Mouse (Mus musculus) intestine, embryonic 14.5 days (tissue): ENCODE data around the gene Arhgap10. TPM values are rescaled to one million over a fixed set of nuclear protein-coding genes. Genes with fewer than 3 reads are reported as not detected.

Experiments
- ATAC-seq: fragments of 200-750 bp; cut with Nextera tagmentation; replicated peaks from 2 replicates; pipeline ENCODE4 v1.8.0; 2017; ENCODE audit warnings: low read depth, moderate number of reproducible peaks, moderate TSS enrichment, moderate library complexity; ENCODE audit not compliant: low FRiP score, low TSS enrichment
- DNase-seq: peaks from one replicate; pipeline ENCODE4 v3.0.0-alpha.2; 2018; ENCODE audit warnings: low spot score
- H3K27ac ChIP-seq: fragments of 300-500 bp; sonication (generic); 2 replicates; pipeline ENCODE4 v1.5.1; 2014; ENCODE audit warnings: low read depth, mild to moderate bottlenecking, control low read depth
- H3K27me3 ChIP-seq: fragments of 300-500 bp; sonication (generic); replicated peaks from 2 replicates; pipeline ENCODE4 v1.6.1; 2014; ENCODE audit warnings: low read length, control low read depth; ENCODE audit not compliant: control insufficient read depth, insufficient read depth
- H3K36me3 ChIP-seq: fragments of 300-500 bp; sonication (generic); 2 replicates; pipeline ENCODE4 v1.6.1; 2014; ENCODE audit warnings: low read length, control low read depth; ENCODE audit not compliant: control insufficient read depth, insufficient read depth
- H3K4me1 ChIP-seq: fragments of 300-500 bp; sonication (generic); replicated peaks from 2 replicates; pipeline ENCODE4 v1.6.1; 2014; ENCODE audit warnings: low read length, control low read depth, mixed read lengths; ENCODE audit not compliant: control insufficient read depth, insufficient read depth
- H3K4me2 ChIP-seq: fragments of 300-500 bp; sonication (generic); 2 replicates; pipeline ENCODE4 v1.6.1; 2014; ENCODE audit warnings: low read length
- H3K4me3 ChIP-seq: fragments of 300-500 bp; sonication (generic); 2 replicates; pipeline ENCODE4 v1.5.1; 2014; ENCODE audit warnings: low read depth, low read length, control low read depth, mixed read lengths
- H3K9ac ChIP-seq: fragments of 300-500 bp; sonication (generic); 2 replicates; pipeline ENCODE4 v1.6.1; 2014; ENCODE audit warnings: mild to moderate bottlenecking, low read length
- H3K9me3 ChIP-seq: fragments of 300-500 bp; sonication (generic); 2 replicates; pipeline ENCODE4 v1.6.1; 2016; ENCODE audit warnings: low read length, control low read depth; ENCODE audit not compliant: control insufficient read depth
- WGBS: fragments of 180-500 bp; shearing (Covaris S2); extraction: QIAGEN DNeasy Blood & Tissue Kit; methylation state at CpG from one replicate; pipeline ENCODE4 v1.1.7; 2014; 5-methylcytosine and 5-hydroxymethylcytosine counted together
- polyA plus RNA-seq: library from polyadenylated mRNA; unstranded; fragments of >200 nt; fragmentation: Nextera tagmentation; extraction: Ambion mirVana; gene quantifications from 2 replicates; pipeline ENCODE4 v1.2.1, GENCODE M21; 2014

Gene Arhgap10
- polyA plus RNA-seq, 1 experiment from 2014 or later, result 33.6 TPM

DNA sequence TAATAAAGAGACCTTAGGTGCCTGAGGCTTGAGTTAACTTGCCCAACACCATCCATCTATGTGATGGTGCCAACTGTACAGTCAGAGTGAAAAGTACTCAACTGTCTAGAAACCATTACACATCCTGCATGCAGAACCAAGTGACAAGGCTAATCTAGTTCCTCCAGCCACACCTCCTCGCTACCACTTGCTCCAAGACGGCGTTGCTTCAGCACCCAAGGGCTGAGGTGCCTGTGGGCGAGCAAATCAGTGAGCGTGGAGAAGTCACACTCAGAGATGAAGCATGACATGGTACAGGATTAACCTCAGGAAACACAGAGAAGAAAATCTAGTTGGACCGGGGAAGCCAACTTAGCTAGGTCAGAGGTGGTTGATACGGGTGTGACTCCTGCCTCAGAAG, 8.7 kb downstream of the Arhgap10 start:
- Histone ChIP-seq H3K9me3 (no peaks in the 10 kb centered on the region), H3K27ac (no peak overlapping the region), H3K4me2 (no peak overlapping the region), H3K9ac (no peak overlapping the region), H3K4me3 (no peak overlapping the region), H3K4me1 (peaks cover 25% of the 10 kb centered on the region), H3K27me3 (no peaks in the 10 kb centered on the region), H3K36me3 (no peaks in the 10 kb centered on the region)
- ATAC-seq (no peak), DNase-seq (no peak)
- 88% methylated on average over 7 of the region's 7 CpGs for whole genome bisulfite sequencing

DNA sequence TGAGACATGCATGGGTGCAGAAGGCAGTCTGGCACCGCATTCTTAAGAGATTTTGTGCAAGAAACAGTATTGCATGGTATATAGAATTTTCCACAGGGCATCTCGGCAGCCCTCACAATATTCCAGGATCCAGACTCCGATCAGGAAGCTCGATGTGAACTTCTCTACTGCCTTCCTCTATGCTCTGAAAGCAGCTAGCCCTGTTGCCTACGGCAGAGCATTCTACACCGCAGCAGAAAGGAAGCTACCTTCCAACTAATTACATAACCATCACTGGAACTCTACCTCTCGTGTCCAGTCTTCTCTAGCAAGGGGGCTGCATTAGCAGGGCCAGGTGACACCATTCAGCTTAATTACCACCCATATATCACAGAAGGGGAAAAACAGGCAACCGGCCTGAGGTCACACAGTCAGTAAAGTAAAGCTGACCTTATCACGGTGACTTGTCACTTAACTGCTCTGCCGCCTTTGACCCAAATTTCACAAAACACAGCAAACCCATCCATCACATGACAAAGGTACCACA, 10.2 kb downstream of the Arhgap10 start:
- no peaks in the 10 kb centered on the region for H3K9me3 ChIP-seq
- no peaks in the 10 kb centered on the region for H3K27me3 ChIP-seq
- H3K4me2 ChIP-seq, result no peak overlapping the region
- H3K4me1 ChIP-seq, result peaks cover 22% of the 10 kb centered on the region
- H3K4me3 ChIP-seq, result no peak overlapping the region
- no peak overlapping the region for H3K9ac ChIP-seq
- WGBS, result 60% methylated on average over 10 of the region's 10 CpGs
- ATAC-seq (no peak), DNase-seq (no peak)
- H3K36me3 ChIP-seq, result no peaks in the 10 kb centered on the region
- no peak overlapping the region for H3K27ac ChIP-seq

DNA sequence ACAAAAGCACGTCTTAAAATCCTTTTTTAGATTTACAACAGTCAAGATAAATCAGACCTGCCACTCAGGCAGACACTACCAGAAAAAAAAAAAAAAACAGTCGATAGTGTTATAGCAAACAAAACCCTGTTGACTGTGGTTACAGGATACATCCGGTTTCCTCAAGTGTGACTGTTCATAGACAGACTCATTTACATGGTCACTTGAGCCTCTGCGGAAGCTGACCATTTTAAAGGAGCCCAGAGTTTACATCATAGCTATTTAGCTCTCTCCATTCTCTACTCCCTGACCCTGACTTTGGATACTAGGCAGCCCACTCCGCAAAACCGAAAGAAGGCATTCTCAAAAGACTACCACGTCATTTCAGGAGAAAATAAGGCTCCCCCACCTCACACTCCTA, 11.2 kb downstream of the Arhgap10 start:
- 69% methylated on average over 7 of the region's 7 CpGs for WGBS

DNA sequence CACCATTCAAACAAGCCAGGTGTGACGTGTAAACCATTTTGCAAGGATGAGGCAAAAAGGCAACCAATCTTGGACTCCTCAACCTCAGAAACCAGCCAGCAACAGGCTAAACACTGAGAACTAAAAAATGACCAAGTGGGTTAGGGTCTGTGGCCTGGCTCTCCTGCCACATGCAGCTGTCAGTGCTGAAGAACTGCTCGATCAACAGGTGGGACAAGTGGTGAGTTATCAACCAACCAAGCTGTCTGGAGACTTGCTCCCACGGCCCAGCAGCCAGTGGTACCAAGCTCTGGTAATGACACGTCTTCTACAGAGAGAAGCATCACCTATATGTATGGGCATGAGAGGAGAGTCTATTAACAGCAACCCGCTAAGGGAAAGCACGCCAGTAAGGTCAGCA, 15.2 kb downstream of the Arhgap10 start:
- no peak overlapping the region for H3K4me2 ChIP-seq
- H3K27ac ChIP-seq, result no peak overlapping the region
- WGBS, result 88% methylated on average over 6 of the region's 6 CpGs
- H3K9ac ChIP-seq, result no peak overlapping the region
- ATAC-seq, result no peak
- H3K4me1 ChIP-seq, result peaks cover 12% of the 10 kb centered on the region; the same call in 1 of the 2 replicates
- no peak for DNase-seq
- H3K27me3 ChIP-seq, result no peaks in the 10 kb centered on the region
- H3K36me3 ChIP-seq, result no peaks in the 10 kb centered on the region
- H3K9me3 ChIP-seq, result 0 out of 2 replicates have a peak, but pooled peaks cover 2% of the 10 kb centered on the region
- no peak overlapping the region for H3K4me3 ChIP-seq

More for the DNA sequence above, 11.2 kb downstream of the Arhgap10 start:
- Histone ChIP-seq H3K9ac (no peak overlapping the region), H3K27me3 (no peaks in the 10 kb centered on the region), H3K9me3 (no peaks in the 10 kb centered on the region), H3K27ac (no peak overlapping the region), H3K4me2 (no peak overlapping the region), H3K4me3 (no peak overlapping the region), H3K36me3 (no peaks in the 10 kb centered on the region), H3K4me1 (peaks cover 16% of the 10 kb centered on the region)
- no peak for DNase-seq
- no peak for ATAC-seq

DNA sequence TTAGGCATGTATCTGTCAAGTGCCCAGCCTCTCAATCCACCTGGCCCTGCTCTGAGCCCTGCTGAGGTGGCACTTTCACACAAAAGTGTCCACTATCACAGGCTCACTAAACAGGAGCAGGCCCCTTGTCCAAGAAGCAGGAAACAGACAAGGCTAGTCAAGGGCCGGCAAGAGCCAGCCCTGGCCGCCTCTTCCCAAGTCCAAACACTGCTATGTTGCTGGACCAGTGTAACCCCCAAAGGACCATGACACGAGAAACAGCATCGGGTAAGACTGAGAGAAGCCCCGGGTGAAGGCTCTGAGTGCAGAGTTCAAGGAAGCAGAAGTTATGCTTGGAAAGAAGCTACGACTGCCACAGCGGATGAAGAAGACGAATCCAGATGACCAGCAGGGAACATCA, 16.6 kb downstream of the Arhgap10 start:
- H3K36me3 ChIP-seq, result no peaks in the 10 kb centered on the region
- no peak overlapping the region for H3K9ac ChIP-seq
- H3K4me2 ChIP-seq, result no peak overlapping the region
- 0 out of 2 replicates have a peak, but pooled peaks cover 2% of the 10 kb centered on the region for H3K9me3 ChIP-seq
- 89% methylated on average over 8 of the region's 8 CpGs for WGBS
- no peak overlapping the region for H3K27ac ChIP-seq
- no peaks in the 10 kb centered on the region for H3K27me3 ChIP-seq
- no peak overlapping the region for H3K4me3 ChIP-seq
- DNase-seq (no peak), ATAC-seq (no peak)
- peaks cover 15% of the 10 kb centered on the region; the same call in 1 of the 2 replicates for H3K4me1 ChIP-seq

DNA sequence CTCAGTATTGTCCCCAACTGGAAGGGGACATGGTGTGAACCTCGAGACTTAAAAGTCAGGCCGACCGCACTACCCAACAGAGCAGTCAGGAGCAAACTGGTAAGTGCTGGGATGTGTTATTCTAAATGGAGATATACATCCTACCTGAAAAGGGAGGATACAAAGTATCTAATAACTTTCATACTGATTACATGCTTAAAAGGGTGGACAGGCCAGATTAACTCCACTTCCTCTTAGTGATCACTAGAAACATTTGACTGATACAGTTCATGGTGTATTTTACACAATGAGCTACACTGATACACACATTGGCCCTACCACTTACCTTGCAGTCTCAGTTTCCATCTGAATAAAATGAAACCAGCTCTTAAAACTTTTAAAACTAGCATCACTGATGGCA, 17.5 kb downstream of the Arhgap10 start:
- DNase-seq, result no peak
- Histone ChIP-seq H3K27me3 (no peaks in the 10 kb centered on the region), H3K4me2 (no peak overlapping the region), H3K4me1 (peaks cover 15% of the 10 kb centered on the region; the same call in 1 of the 2 replicates), H3K36me3 (no peaks in the 10 kb centered on the region), H3K9me3 (0 out of 2 replicates have a peak, but pooled peaks cover 2% of the 10 kb centered on the region), H3K9ac (no peak overlapping the region), H3K4me3 (no peak overlapping the region), H3K27ac (no peak overlapping the region)
- WGBS, result 95% methylated on average over 3 of the region's 3 CpGs
- no peak for ATAC-seq

DNA sequence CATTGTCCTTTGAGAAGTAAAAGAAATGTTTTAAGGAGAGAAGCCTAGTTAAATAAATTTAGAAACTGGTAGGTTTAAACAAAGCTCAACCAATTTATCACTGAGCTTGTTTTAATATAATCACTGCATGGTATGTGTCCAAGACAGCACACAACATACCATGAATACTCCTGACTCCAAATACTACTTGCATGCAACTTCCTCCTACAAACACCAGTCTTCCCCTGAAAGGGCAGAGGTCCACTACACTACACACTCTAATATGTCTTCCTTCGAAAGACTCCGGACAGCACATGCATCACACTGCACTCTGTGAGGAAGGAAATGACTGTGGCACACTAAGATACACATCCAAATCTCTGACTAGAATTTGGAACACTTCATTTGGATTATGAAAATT, 20.3 kb downstream of the Arhgap10 start:
- no peak for DNase-seq
- Histone ChIP-seq H3K36me3 (no peaks in the 10 kb centered on the region), H3K4me3 (no peak overlapping the region), H3K27ac (peak overlapping the region; percentile 67), H3K4me1 (peaks cover 15% of the 10 kb centered on the region; the same call in 1 of the 2 replicates), H3K4me2 (no peak overlapping the region), H3K27me3 (no peaks in the 10 kb centered on the region), H3K9me3 (0 out of 2 replicates have a peak, but pooled peaks cover 2% of the 10 kb centered on the region), H3K9ac (no peak overlapping the region)
- 31% methylated on average over 2 of the region's 2 CpGs for WGBS
- no peak for ATAC-seq

DNA sequence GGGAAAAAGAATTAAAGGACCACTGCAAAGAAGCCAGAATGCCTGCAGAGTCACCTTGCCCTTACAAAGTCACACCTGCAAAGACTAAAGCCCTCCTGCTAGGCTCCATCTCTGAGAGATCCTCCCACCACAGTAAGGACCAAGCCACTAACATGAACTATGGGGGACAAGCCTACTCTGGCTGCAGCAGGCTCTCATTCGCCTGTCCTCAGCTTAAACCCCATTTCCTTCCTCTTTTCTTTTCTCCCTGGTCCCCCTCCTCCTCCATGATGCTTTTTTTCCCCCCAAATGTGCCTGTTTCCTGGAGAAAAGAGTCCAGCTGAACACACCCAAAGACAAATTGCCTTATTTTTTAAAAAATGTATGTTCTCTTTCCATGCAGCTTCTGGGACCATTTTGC, 21.5 kb downstream of the Arhgap10 start:
- H3K27ac ChIP-seq, result no peak overlapping the region
- WGBS, result 88% methylated on average over 1 of the region's 1 CpGs
- peaks cover 24% of the 10 kb centered on the region; the same call in 1 of the 2 replicates for H3K4me1 ChIP-seq
- no peak overlapping the region for H3K4me3 ChIP-seq
- ATAC-seq (no peak), DNase-seq (no peak)
- H3K9me3 ChIP-seq, result 0 out of 2 replicates have a peak, but pooled peaks cover 2% of the 10 kb centered on the region
- no peaks in the 10 kb centered on the region for H3K27me3 ChIP-seq
- no peaks in the 10 kb centered on the region for H3K36me3 ChIP-seq
- no peak overlapping the region for H3K4me2 ChIP-seq
- H3K9ac ChIP-seq, result no peak overlapping the region
